Mouse (Mus musculus): ENCODE measurements around the gene Ticam1. TPM values are rescaled to one million over a fixed set of nuclear protein-coding genes. Genes with fewer than 3 reads are reported as not detected.

The Ticam1 gene
- polyA plus RNA-seq, 1 experiment: 33.3 TPM

DNA sequence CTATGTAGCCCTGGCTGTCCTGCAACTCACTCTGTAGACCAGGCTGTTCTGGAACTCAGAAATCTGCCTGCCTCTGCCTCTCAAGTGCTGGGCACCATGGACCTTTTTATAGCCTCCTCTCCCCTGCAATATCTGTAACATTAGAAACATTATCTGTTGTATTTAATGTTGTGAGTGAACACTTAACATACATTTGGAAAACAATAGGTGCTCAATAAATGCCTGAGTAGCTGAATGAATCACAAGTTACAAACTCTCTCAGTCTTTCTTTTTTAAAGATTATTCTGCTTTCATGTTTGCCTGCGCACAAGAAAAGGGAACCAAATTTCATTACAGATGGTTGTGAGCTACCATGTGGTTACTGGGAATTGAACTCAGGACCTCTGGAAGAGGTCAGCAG is 21.7 kb upstream of the Ticam1 start:
- WGBS: 91% methylated on average over 1 of the region's 1 CpGs
- Histone ChIP-seq H3K4me3 (ENCODE audit: insufficient read depth, low read depth, low read length) (no peak overlapping the region), H3K4me1 (ENCODE audit: control insufficient read depth, insufficient read depth, low read length) (peaks cover 7% of the 10 kb centered on the region; the same call in 1 of the 2 replicates), H3K27me3 (replicated peaks; ENCODE audit: control insufficient read depth, insufficient read depth, low read length) (no peaks in the 10 kb centered on the region), H3K27ac (ENCODE audit: insufficient read depth, low read depth, low read length) (no peak overlapping the region), H3K36me3 (ENCODE audit: control insufficient read depth, insufficient read depth, low read length) (no peaks in the 10 kb centered on the region)
- no peak for TF ChIP-seq POLR2A (IDR thresholded peaks at IDR 0.05; ENCODE audit: low read depth, low read length)
- TF ChIP-seq CTCF (conservative IDR thresholded peaks at IDR 0.05; ENCODE audit: insufficient read depth, insufficient read length, low read depth, low read length): no peak
- DNase-seq: no peak

DNA sequence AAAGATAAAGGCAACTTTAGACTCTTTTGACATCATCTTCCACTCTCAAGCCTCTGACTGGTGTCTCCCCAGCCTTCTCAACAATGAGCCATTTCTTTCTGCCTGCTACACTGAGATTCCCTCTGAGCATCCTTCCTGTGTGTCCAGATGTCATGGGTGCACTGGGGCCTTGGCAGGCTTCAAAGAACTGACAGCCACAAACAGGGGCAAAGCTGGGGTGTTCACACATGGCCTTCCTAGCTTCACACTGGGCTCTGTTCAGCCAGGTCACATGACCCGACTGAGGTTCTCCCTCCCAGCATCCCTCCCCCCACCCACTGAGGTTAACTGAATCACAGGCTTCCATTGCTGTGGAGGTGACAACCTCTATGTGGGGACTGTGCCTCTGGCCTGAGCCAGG is 19.6 kb upstream of the Ticam1 start:
- WGBS: 70% methylated on average over 1 of the region's 1 CpGs

DNA sequence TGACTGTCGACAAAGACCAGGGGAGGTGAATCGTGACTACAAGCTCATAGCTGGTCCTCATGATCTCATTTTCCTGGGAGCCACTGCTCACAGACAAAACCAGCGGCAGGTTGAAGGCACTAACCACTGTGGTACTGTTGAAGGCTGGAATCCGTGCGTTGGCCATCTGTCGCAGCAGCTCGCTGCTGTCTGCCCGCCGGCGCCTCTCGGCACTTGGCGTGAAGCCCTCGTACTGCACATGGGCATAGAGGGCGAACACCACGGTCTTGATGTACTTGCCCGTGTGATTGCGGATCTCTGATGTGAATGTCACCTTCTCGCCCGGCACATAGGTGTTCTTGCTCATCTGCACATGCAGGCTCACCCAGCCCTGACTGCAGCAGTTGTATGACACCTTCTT is 17.7 kb upstream of the Ticam1 start:
- Histone ChIP-seq H3K27me3 (replicated peaks; ENCODE audit: control insufficient read depth, insufficient read depth, low read length) (no peaks in the 10 kb centered on the region), H3K36me3 (ENCODE audit: control insufficient read depth, insufficient read depth, low read length) (no peaks in the 10 kb centered on the region), H3K27ac (ENCODE audit: insufficient read depth, low read depth, low read length) (no peak overlapping the region), H3K4me3 (ENCODE audit: insufficient read depth, low read depth, low read length) (no peak overlapping the region), H3K4me1 (ENCODE audit: control insufficient read depth, insufficient read depth, low read length) (peaks cover 11% of the 10 kb centered on the region)
- 90% methylated on average over 19 of the region's 19 CpGs for WGBS
- no peak for DNase-seq
- no peak for TF ChIP-seq CTCF (conservative IDR thresholded peaks at IDR 0.05; ENCODE audit: insufficient read depth, insufficient read length, low read depth, low read length)
- TF ChIP-seq POLR2A (IDR thresholded peaks at IDR 0.05; ENCODE audit: low read depth, low read length): no peak

More for the DNA sequence above, 19.6 kb upstream of the Ticam1 start:
- H3K36me3 ChIP-seq (ENCODE audit: control insufficient read depth, insufficient read depth, low read length): no peaks in the 10 kb centered on the region
- TF ChIP-seq CTCF (conservative IDR thresholded peaks at IDR 0.05; ENCODE audit: insufficient read depth, insufficient read length, low read depth, low read length): no peak
- TF ChIP-seq POLR2A (IDR thresholded peaks at IDR 0.05; ENCODE audit: low read depth, low read length): no peak
- no peak overlapping the region for H3K4me3 ChIP-seq (ENCODE audit: insufficient read depth, low read depth, low read length)
- DNase-seq: no peak
- no peak overlapping the region for H3K27ac ChIP-seq (ENCODE audit: insufficient read depth, low read depth, low read length)
- peaks cover 7% of the 10 kb centered on the region for H3K4me1 ChIP-seq (ENCODE audit: control insufficient read depth, insufficient read depth, low read length)
- H3K27me3 ChIP-seq (replicated peaks; ENCODE audit: control insufficient read depth, insufficient read depth, low read length): no peaks in the 10 kb centered on the region

DNA sequence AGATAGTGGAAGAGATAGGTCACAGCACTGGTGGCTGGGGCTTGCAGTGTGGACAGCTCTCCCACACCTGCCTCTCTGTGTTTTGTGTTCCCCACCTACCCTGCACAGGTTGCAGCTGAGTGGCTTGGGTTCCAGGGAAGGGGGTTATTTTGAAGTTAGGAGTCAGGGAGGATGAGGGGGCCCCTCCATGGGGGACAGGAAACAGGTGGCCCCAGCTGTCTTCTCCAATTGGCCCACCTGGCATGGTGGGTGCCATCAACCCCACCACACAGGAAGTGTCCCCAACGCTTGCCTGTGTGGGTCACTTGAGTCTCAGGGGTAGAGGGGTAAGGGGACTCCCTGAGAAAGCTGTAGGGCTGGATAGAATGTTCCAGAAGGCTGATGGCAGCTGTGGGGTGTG is 16.7 kb upstream of the Ticam1 start:
- Histone ChIP-seq H3K27me3 (replicated peaks; ENCODE audit: control insufficient read depth, insufficient read depth, low read length) (no peaks in the 10 kb centered on the region), H3K4me3 (ENCODE audit: insufficient read depth, low read depth, low read length) (no peak overlapping the region), H3K4me1 (ENCODE audit: control insufficient read depth, insufficient read depth, low read length) (peaks cover 11% of the 10 kb centered on the region), H3K27ac (ENCODE audit: insufficient read depth, low read depth, low read length) (no peak overlapping the region), H3K36me3 (ENCODE audit: control insufficient read depth, insufficient read depth, low read length) (no peaks in the 10 kb centered on the region)
- no peak for DNase-seq
- TF ChIP-seq CTCF (conservative IDR thresholded peaks at IDR 0.05; ENCODE audit: insufficient read depth, insufficient read length, low read depth, low read length) (no peak), POLR2A (IDR thresholded peaks at IDR 0.05; ENCODE audit: low read depth, low read length) (no peak)
- 78% methylated on average over 1 of the region's 1 CpGs for WGBS

DNA sequence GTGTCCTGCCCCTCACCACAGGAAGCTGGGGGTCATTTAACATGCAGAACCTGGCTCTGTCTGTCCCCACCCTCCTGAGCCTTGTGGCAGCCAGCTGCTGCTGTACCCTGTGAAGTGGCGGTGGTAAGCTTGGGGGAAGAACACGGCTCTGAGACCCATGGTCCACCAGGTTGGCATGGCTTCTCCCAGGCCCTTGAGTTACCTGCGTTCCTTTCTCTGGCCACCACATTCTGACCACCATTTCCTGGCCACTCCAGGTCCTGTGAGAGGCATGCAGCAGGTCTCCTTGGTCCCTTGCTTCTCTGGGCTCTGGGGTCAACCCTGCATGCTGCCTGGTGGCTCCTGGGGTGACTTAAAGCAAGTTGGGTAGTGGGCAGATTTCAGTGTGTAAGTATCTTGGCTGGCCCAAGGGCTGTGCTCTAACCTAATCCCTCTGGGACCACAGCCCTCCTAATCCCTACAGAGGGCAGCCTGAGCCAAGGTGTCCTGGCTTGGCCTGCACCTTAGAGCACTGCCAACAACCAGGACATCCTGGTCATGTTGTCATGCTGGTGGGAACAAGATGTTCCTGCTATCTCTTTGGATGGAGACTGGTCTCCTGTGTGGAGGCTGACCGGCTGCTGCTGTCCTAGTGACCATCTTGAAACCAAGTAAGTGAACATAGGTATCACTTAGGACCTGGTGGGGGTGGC is 16.1 kb upstream of the Ticam1 start, which contains the start of gene Plin3:
TSS of gene Plin3 (minus strand) at position 343 of the 692 bp plus-strand sequence.
- Histone ChIP-seq H3K36me3 (ENCODE audit: control insufficient read depth, insufficient read depth, low read length) (no peaks in the 10 kb centered on the region), H3K4me1 (ENCODE audit: control insufficient read depth, insufficient read depth, low read length) (peaks cover 17% of the 10 kb centered on the region), H3K27me3 (replicated peaks; ENCODE audit: control insufficient read depth, insufficient read depth, low read length) (no peaks in the 10 kb centered on the region), H3K27ac (ENCODE audit: insufficient read depth, low read depth, low read length) (peak within 1 kb of the TSS; percentile 87; the same call in 1 of the 2 replicates), H3K4me3 (ENCODE audit: insufficient read depth, low read depth, low read length) (no peak within 1 kb of the TSS)
- TF ChIP-seq CTCF (conservative IDR thresholded peaks at IDR 0.05; ENCODE audit: insufficient read depth, insufficient read length, low read depth, low read length): no peak
- no peak for TF ChIP-seq POLR2A (IDR thresholded peaks at IDR 0.05; ENCODE audit: low read depth, low read length)
- DNase-seq: no peak
- WGBS: 84% methylated on average over 4 of the region's 4 CpGs

DNA sequence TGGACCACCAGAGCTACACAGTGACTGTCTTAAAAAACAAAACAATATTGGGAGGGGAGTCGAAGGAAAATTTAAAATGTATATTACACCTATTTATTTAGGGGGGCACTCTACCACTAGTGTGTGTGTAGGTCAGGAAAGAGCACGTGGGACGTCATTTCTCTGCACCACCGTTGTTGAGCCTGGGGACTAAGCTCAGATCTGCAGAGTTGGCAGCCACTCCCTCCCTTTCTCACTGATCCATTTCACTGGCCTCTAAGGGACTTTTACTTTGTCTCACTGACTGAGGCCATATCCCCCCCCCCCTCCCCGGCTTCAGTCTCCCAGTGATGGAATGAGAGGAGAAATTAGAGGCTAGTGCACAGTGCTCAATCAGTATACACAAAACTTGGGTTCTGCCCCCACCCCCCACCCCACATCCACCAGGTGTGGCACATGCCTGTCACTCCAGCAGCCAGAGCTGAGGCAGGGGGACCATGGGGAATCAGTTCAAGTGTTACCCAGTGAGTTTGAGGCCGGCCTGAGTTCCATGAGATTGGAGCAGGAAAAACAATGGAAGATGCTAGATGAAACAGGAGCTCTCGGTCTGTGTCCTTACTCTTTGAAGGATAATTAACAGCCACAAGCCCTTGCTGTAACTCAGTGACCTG is 15.4 kb upstream of the Ticam1 start:
- Histone ChIP-seq H3K27ac (ENCODE audit: insufficient read depth, low read depth, low read length) (peak overlapping the region; percentile 87; the same call in 1 of the 2 replicates), H3K4me1 (ENCODE audit: control insufficient read depth, insufficient read depth, low read length) (peaks cover 19% of the 10 kb centered on the region), H3K4me3 (ENCODE audit: insufficient read depth, low read depth, low read length) (no peak overlapping the region), H3K27me3 (replicated peaks; ENCODE audit: control insufficient read depth, insufficient read depth, low read length) (no peaks in the 10 kb centered on the region), H3K36me3 (ENCODE audit: control insufficient read depth, insufficient read depth, low read length) (no peaks in the 10 kb centered on the region)
- WGBS: 62% methylated on average over 7 of the region's 7 CpGs
- TF ChIP-seq CTCF (conservative IDR thresholded peaks at IDR 0.05; ENCODE audit: insufficient read depth, insufficient read length, low read depth, low read length) (no peak), POLR2A (IDR thresholded peaks at IDR 0.05; ENCODE audit: low read depth, low read length) (no peak)
- DNase-seq: no peak

DNA sequence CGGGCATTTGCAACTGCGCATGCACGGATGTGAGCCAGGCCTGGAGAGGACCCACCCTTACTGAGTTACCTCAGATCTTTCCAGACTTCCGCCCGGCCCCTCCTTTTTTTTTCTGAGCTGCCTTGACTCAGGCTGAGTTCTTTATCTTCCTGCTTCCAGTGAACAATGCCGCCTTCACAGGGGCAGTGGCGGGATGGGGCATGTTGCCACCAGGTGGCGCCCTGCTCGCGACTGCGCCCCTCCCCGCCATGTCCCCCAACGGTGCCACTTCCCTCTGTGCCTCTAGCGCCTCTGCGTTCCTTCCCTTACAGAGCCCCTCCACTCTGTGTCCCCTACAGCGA is 14.6 kb upstream of the Ticam1 start:
- Histone ChIP-seq H3K27ac (ENCODE audit: insufficient read depth, low read depth, low read length) (peak overlapping the region; percentile 87), H3K27me3 (replicated peaks; ENCODE audit: control insufficient read depth, insufficient read depth, low read length) (no peaks in the 10 kb centered on the region), H3K36me3 (ENCODE audit: control insufficient read depth, insufficient read depth, low read length) (no peaks in the 10 kb centered on the region), H3K4me1 (ENCODE audit: control insufficient read depth, insufficient read depth, low read length) (peaks cover 19% of the 10 kb centered on the region), H3K4me3 (ENCODE audit: insufficient read depth, low read depth, low read length) (peak overlapping the region; percentile 33)
- 1% methylated on average over 16 of the region's 16 CpGs for WGBS
- DNase-seq: peak; percentile 95
- TF ChIP-seq POLR2A (IDR thresholded peaks at IDR 0.05; ENCODE audit: low read depth, low read length) (no peak), CTCF (conservative IDR thresholded peaks at IDR 0.05; ENCODE audit: insufficient read depth, insufficient read length, low read depth, low read length) (peak; percentile 82)
